Mouse (Mus musculus) C2C12 (cell line): ENCODE results near the gene Mydgf.

Source experiments
- CEBPB ChIP-seq: IDR thresholded peaks from one replicate; pipeline ENCODE4 v1.6.1; 2011; ENCODE audit warnings: low read depth, mild to moderate bottlenecking, control low read depth, moderate library complexity
- CTCF ChIP-seq: IDR thresholded peaks from one replicate; pipeline ENCODE4 v1.5.1; 2011; ENCODE audit not compliant: control insufficient read depth, insufficient read depth, insufficient read length
- MAX ChIP-seq: IDR thresholded peaks from one replicate; pipeline ENCODE4 v1.6.1; 2011; ENCODE audit warnings: mild to moderate bottlenecking, control low read depth
- MYOD1 ChIP-seq: IDR thresholded peaks from one replicate; pipeline ENCODE4 v1.6.1; 2011; ENCODE audit warnings: low read depth; ENCODE audit not compliant: control insufficient read depth, insufficient read length
- MYOG ChIP-seq: IDR thresholded peaks from one replicate; pipeline ENCODE4 v1.6.1; 2011; ENCODE audit not compliant: control insufficient read depth, insufficient read length; ENCODE audit errors: extremely low read depth
- USF1 ChIP-seq: IDR thresholded peaks from one replicate; pipeline ENCODE4 v1.6.1; 2011; ENCODE audit warnings: low read depth, mild to moderate bottlenecking, control low read depth, moderate library complexity

DNA sequence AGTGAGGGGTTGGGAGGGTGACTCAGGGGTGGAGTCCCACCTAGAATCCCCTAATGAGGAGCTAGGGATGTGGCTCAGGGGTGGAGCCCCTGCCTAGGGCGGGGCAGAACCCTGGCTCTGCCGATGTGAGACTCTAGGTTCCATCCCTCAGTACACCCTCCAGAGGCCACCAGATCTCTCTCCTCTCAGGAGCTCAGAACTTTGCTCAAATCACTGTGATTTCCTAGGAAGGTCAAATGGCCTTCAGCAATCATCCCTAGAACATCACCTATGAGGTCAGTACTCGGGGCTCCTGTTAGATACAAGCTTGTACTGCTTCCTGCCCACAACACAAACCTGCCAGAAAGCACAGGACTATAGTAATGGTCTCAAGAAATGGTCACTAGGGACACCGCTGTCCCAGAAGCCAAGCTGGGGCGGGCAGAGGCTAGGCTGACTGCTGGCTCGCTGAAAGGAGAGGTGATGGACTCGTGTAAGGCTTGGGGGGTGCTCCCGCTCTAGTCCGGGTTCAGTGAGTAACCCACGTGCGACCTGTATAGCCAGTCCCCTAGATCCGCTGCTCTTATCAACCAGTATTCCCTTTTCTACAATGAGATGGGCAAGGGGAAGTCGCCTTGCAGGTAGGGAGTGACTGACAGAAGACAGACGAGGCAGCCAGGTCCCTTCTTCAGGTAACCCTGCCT lies 604 bp downstream of the Mydgf start:
- TF ChIP-seq CTCF, result no peak
- TF ChIP-seq MYOG, result no peak
- no peak for TF ChIP-seq MAX
- no peak for TF ChIP-seq USF1
- no peak for TF ChIP-seq MYOD1
- TF ChIP-seq CEBPB, result no peak
